24 mouse cellular contexts compared by ENCODE assay signal in the genomic region with DNA sequence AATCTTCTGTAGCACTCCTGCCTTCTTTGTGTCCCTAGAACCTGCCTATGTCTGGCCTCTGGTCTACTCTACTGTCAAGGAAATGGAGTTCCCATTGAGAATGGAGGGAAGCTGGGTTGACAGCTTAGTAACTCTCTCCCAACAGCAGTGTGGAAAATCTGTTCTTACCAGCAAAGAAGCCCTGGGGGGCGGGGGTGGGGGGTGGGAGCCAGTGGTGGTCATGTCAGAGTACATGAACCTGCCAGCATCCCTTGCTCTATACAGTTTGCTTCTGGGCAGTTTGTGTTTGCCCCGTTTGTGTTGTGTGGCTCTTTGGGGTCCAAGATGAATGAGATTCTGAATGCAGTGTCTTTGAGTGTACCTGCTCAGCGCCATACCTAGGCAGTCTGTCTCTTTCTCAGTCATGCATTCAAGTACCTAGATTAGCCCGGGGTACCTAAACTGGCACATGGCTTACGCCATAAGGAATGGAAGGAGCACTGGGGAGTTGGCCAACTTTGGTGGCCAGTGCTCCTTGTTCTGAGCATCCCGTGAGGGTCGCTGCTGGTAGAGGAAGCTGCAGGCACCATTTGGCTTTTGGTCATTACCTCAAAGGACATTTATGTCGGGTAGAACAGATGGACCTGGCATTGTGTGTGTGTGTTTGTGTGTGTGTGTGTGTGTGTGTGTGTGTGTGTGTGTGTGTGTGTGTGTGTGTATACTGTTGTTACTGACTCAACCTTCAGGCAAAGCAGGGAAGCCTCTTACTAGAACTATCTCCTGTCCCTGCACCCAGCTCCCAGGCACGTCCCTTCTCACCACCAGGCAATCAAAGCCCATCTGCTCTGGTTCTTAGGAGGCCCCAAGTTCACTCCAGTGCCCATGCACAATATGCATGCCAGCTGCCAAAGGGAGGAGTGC.
DNase-seq lines count a peak whose midpoint lies in the region; ATAC-seq lines count a peak whose summit lies in the region.
"Had no signal": no experiment of that assay in that cellular context is flagged by ENCODE, and none has a peak within 500 bp of the region (broad histone marks: within the 10 kb centered on the region; RNA-seq: fewer than 3 reads in every experiment).

No protein-coding gene starts in this region.

- no peaks in the 10 kb centered on the region for H3K36me3 ChIP-seq in hindbrain, embryonic 15.5 days
- no peaks in the 10 kb centered on the region for H3K36me3 ChIP-seq in hindbrain, embryonic 10.5 days
- H3K36me3 ChIP-seq: embryonic facial prominence, embryonic 13.5 days; heart, embryonic 13.5 days; kidney, embryonic 15.5 days; limb, embryonic 13.5 days; lung, embryonic 15.5 days had no signal

- DNase-seq in hindbrain, embryonic 10.5 days (ENCODE audit: low spot score), result no peak
- peak; percentile 31 to 37 for DNase-seq in cerebellum, adult 18-20 months
- peak; percentile 49 for DNase-seq in cerebellum, adult 9-10 months
- peak; percentile 20 to 38 for DNase-seq in cerebellum, postnatal 36 days
- no peak for DNase-seq in testis, postnatal 10 days (ENCODE audit: low spot score)
- DNase-seq: heart, postnatal 10 days; kidney, adult 18-20 months; kidney, postnatal 25 days; right cerebral cortex, adult 18-20 months; spleen, adult 18-20 months; thymus, adult 2 months; thymus, postnatal 4 days had no signal

- WGBS in hindbrain, embryonic 15.5 days, result 74% methylated on average over 9 of the region's 9 CpGs
- 83% methylated on average over 9 of the region's 9 CpGs for WGBS in hindbrain, embryonic 10.5 days

- H3K4me3 ChIP-seq in hindbrain, embryonic 15.5 days, result no peak overlapping the region
- H3K4me3 ChIP-seq in hindbrain, embryonic 10.5 days, result no peak overlapping the region
- H3K4me3 ChIP-seq: embryonic facial prominence, embryonic 13.5 days; heart, embryonic 13.5 days; kidney, embryonic 15.5 days; limb, embryonic 13.5 days; lung, embryonic 15.5 days had no signal

- H3K27ac ChIP-seq in hindbrain, embryonic 15.5 days (replicated peaks), result no peak overlapping the region
- no peak overlapping the region for H3K27ac ChIP-seq in hindbrain, embryonic 10.5 days
- H3K27ac ChIP-seq: embryonic facial prominence, embryonic 13.5 days; heart, embryonic 13.5 days; kidney, embryonic 15.5 days; limb, embryonic 13.5 days; lung, embryonic 15.5 days had no signal

- ATAC-seq in hindbrain, embryonic 15.5 days (ENCODE audit: low FRiP score, low read depth), result peak; percentile 30; the same call in 1 of the 2 replicates
- ATAC-seq in activated CD4-positive, CD25-positive, alpha-beta regulatory T cell, adult 4 months, result no peak
- ATAC-seq: CD4-positive, CD25-positive, alpha-beta regulatory T cell, adult 4 months; forebrain, embryonic 16.5 days; midbrain, embryonic 16.5 days had no signal

- no peaks in the 10 kb centered on the region for H3K27me3 ChIP-seq in hindbrain, embryonic 15.5 days
- no peaks in the 10 kb centered on the region for H3K27me3 ChIP-seq in hindbrain, embryonic 10.5 days (ENCODE audit: insufficient read depth, poor library complexity, severe bottlenecking)
- H3K27me3 ChIP-seq: embryonic facial prominence, embryonic 13.5 days; heart, embryonic 13.5 days; kidney, embryonic 15.5 days; limb, embryonic 13.5 days; lung, embryonic 15.5 days had no signal

- H3K4me1 ChIP-seq in hindbrain, embryonic 15.5 days (replicated peaks), result peaks cover 3% of the 10 kb centered on the region; the same call in 1 of the 2 replicates
- peaks cover 4% of the 10 kb centered on the region; the same call in 1 of the 2 replicates for H3K4me1 ChIP-seq in hindbrain, embryonic 10.5 days (replicated peaks)
- H3K4me1 ChIP-seq: embryonic facial prominence, embryonic 13.5 days; kidney, embryonic 15.5 days; limb, embryonic 13.5 days; lung, embryonic 15.5 days had no signal

- H3K9ac ChIP-seq in hindbrain, embryonic 15.5 days, result no peak overlapping the region
- H3K9ac ChIP-seq: embryonic facial prominence, embryonic 13.5 days; heart, embryonic 13.5 days; kidney, embryonic 15.5 days; limb, embryonic 13.5 days; lung, embryonic 15.5 days had no signal

- no peak overlapping the region for H3K4me2 ChIP-seq in hindbrain, embryonic 15.5 days
- H3K4me2 ChIP-seq: embryonic facial prominence, embryonic 13.5 days; heart, embryonic 13.5 days; kidney, embryonic 15.5 days; limb, embryonic 13.5 days; liver, embryonic 11.5 days; lung, embryonic 15.5 days; midbrain, embryonic 11.5 days had no signal

- H3K9me3 ChIP-seq in hindbrain, embryonic 15.5 days, result no peaks in the 10 kb centered on the region
- no peaks in the 10 kb centered on the region for H3K9me3 ChIP-seq in hindbrain, embryonic 10.5 days
- H3K9me3 ChIP-seq: embryonic facial prominence, embryonic 13.5 days; heart, embryonic 13.5 days; kidney, embryonic 15.5 days; limb, embryonic 13.5 days; lung, embryonic 15.5 days had no signal

Comparison
In these comparisons a context has a peak if more than half of its experiments do, and no peak if none do; other contexts are left out.
1. DNase-seq: peak in cerebellum, adult 18-20 months (2 of 2), cerebellum, adult 9-10 months (single experiment) and cerebellum, postnatal 36 days (2 of 2); none in hindbrain, embryonic 10.5 days (single experiment) and testis, postnatal 10 days (single experiment).